Mouse (Mus musculus) monocyte, adult 59 days (primary cell): Measurements from ENCODE around the gene Sv2b. TPM values are rescaled to one million over a fixed set of nuclear protein-coding genes. Genes with fewer than 3 reads are reported as not detected.

Experiments
- total RNA-seq, 2 experiments: library from RNA; stranded (reverse); gene quantifications; one replicate each; pipeline ENCODE4 v1.2.4; 2023

Gene Sv2b
- total RNA-seq = not detected

GRCm38 (mm10) chr7:75308457-75309312 is at the start of gene Sv2b:
TSS of gene Sv2b (minus strand) at chr7:75309262.

Other genes starting within 250 kb of the Sv2b start
- gene Akap13, start 146.3 kb upstream of the Sv2b start, total RNA-seq = 100 to 1,000 TPM; 346 to 359 TPM